Mouse (Mus musculus) spleen, adult 2 months (tissue): ENCODE measurements around the gene Gpr33. TPM values are rescaled to one million over a fixed set of nuclear protein-coding genes. Genes with fewer than 3 reads are reported as not detected.

Experiments
- DNase-seq, 2 experiments: peaks; one replicate each; pipeline versions ENCODE4 v3.0.0 to v3.0.0-alpha.2; 2012 to 2021; ENCODE audit warnings: low spot score in 2 of 2, low read depth in 1 of 2
- H3K27ac ChIP-seq: fragments of 200-500 bp; 2 replicates; pipeline ENCODE4 v1.5.1; 2012; ENCODE audit warnings: low read length, inconsistent platforms; ENCODE audit not compliant: insufficient read depth
- H3K27me3 ChIP-seq: fragments of 200-500 bp; 2 replicates; pipeline ENCODE4 v1.6.1; 2012; ENCODE audit warnings: mild to moderate bottlenecking, moderate library complexity, low read length, inconsistent platforms; ENCODE audit not compliant: control insufficient read depth, insufficient read depth
- H3K36me3 ChIP-seq: fragments of 200-500 bp; 2 replicates; pipeline ENCODE4 v1.6.1; 2012; ENCODE audit warnings: mild to moderate bottlenecking, low read length, inconsistent platforms; ENCODE audit not compliant: control insufficient read depth, insufficient read depth
- H3K4me1 ChIP-seq: fragments of 200-500 bp; 2 replicates; pipeline ENCODE4 v1.6.1; 2011; ENCODE audit warnings: inconsistent platforms; ENCODE audit not compliant: control insufficient read depth, insufficient read depth, insufficient read length
- H3K4me3 ChIP-seq: fragments of 200-500 bp; 2 replicates; pipeline ENCODE4 v1.5.1; 2011; ENCODE audit warnings: mild to moderate bottlenecking, inconsistent platforms; ENCODE audit not compliant: insufficient read depth, insufficient read length; ENCODE audit errors: extremely low read depth
- CTCF ChIP-seq: fragments of 200-500 bp; IDR thresholded peaks from 2 replicates; pipeline ENCODE4 v1.5.1; 2011; ENCODE audit warnings: mild to moderate bottlenecking, inconsistent platforms; ENCODE audit not compliant: insufficient read depth, insufficient read length, insufficient replicate concordance; ENCODE audit errors: extremely low read depth
- POLR2A ChIP-seq: fragments of 200-500 bp; IDR thresholded peaks from 2 replicates; pipeline ENCODE4 v1.6.1; 2011; ENCODE audit warnings: low read depth, low read length, inconsistent platforms
- WGBS: fragments of 180-500 bp; shearing (Covaris S2); methylation state at CpG from one replicate; pipeline ENCODE4 v1.1.7; 2018; 5-methylcytosine and 5-hydroxymethylcytosine counted together
- polyA plus RNA-seq: library from polyadenylated mRNA; depleted of rRNA; stranded (reverse); fragments of >200 nt; gene quantifications from 2 replicates; pipeline ENCODE4 v1.2.3, GENCODE M21; 2012; rRNA removed

The Gpr33 gene
- polyA plus RNA-seq, result 0.41 and 0.53 TPM in 2 replicates

GRCm38 (mm10) chr12:52027963-52028362 is at the start of gene Gpr33:
Gene Gpr33, minus strand, starts transcription at chr12:52028063.
- Histone ChIP-seq H3K27ac (no peak within 1 kb of the TSS), H3K4me3 (no peak within 1 kb of the TSS), H3K36me3 (no peaks in the 10 kb centered on the region), H3K27me3 (no peaks in the 10 kb centered on the region), H3K4me1 (no peaks in the 10 kb centered on the region)
- no peak for TF ChIP-seq POLR2A
- TF ChIP-seq CTCF, result no peak
- DNase-seq, result no peak
- 81% methylated on average over 3 of the region's 3 CpGs for WGBS

- DNase-seq, result no peak
- H3K27ac ChIP-seq, result no peak overlapping the region
- no peaks in the 10 kb centered on the region for H3K27me3 ChIP-seq
- WGBS, result 22% methylated on average over 2 of the region's 2 CpGs
- TF ChIP-seq CTCF, result no peak
- TF ChIP-seq POLR2A, result no peak
- H3K4me1 ChIP-seq, result peaks cover 2% of the 10 kb centered on the region; the same call in 1 of the 2 replicates
- no peak overlapping the region for H3K4me3 ChIP-seq
- no peaks in the 10 kb centered on the region for H3K36me3 ChIP-seq
These were observed 21.5 kb upstream of the Gpr33 start for GRCm38 (mm10) chr12:52049324-52049723.

GRCm38 (mm10) chr12:52046371-52046770 is 18.5 kb upstream of the Gpr33 start:
- Histone ChIP-seq H3K27ac (no peak overlapping the region), H3K36me3 (no peaks in the 10 kb centered on the region), H3K4me3 (no peak overlapping the region), H3K27me3 (no peaks in the 10 kb centered on the region), H3K4me1 (peaks cover 2% of the 10 kb centered on the region; the same call in 1 of the 2 replicates)
- DNase-seq, result no peak
- 27% methylated on average over 4 of the region's 4 CpGs for WGBS
- TF ChIP-seq CTCF (no peak), POLR2A (no peak)

GRCm38 (mm10) chr12:52042818-52043336 is 15.0 kb upstream of the Gpr33 start:
- DNase-seq, result no peak
- 68% methylated on average over 10 of the region's 10 CpGs for WGBS
- Histone ChIP-seq H3K4me3 (no peak overlapping the region), H3K27ac (no peak overlapping the region), H3K4me1 (no peaks in the 10 kb centered on the region), H3K36me3 (no peaks in the 10 kb centered on the region), H3K27me3 (no peaks in the 10 kb centered on the region)
- TF ChIP-seq POLR2A (no peak), CTCF (no peak)

GRCm38 (mm10) chr12:52038352-52038751 is 10.5 kb upstream of the Gpr33 start:
- H3K36me3 ChIP-seq, result no peaks in the 10 kb centered on the region
- WGBS, result 48% methylated on average over 3 of the region's 3 CpGs
- H3K27ac ChIP-seq, result no peak overlapping the region
- no peak overlapping the region for H3K4me3 ChIP-seq
- no peak for TF ChIP-seq CTCF
- TF ChIP-seq POLR2A, result no peak
- no peaks in the 10 kb centered on the region for H3K27me3 ChIP-seq
- DNase-seq, result no peak
- no peaks in the 10 kb centered on the region for H3K4me1 ChIP-seq

- DNase-seq, result no peak
- no peak for TF ChIP-seq POLR2A
- Histone ChIP-seq H3K36me3 (no peaks in the 10 kb centered on the region), H3K4me3 (no peak overlapping the region), H3K27me3 (no peaks in the 10 kb centered on the region), H3K27ac (no peak overlapping the region), H3K4me1 (no peaks in the 10 kb centered on the region)
- WGBS, result 70% methylated on average over 3 of the region's 3 CpGs
These were observed 7.1 kb upstream of the Gpr33 start for GRCm38 (mm10) chr12:52034956-52035355.

- H3K27me3 ChIP-seq, result no peaks in the 10 kb centered on the region
- H3K36me3 ChIP-seq, result no peaks in the 10 kb centered on the region
- 93% methylated on average over 6 of the region's 6 CpGs for WGBS
These were observed 4.4 kb upstream of the Gpr33 start for GRCm38 (mm10) chr12:52032276-52032675.

More at GRCm38 (mm10) chr12:52032276-52032675, 4.4 kb upstream of the Gpr33 start:
- DNase-seq, result no peak
- H3K27ac ChIP-seq, result no peak overlapping the region
- TF ChIP-seq CTCF (no peak), POLR2A (no peak)
- no peak overlapping the region for H3K4me3 ChIP-seq
- H3K4me1 ChIP-seq, result no peaks in the 10 kb centered on the region
